ENCODE assay signal across 12 mouse cellular contexts in genomic region chr12:6638761-6639281, GRCm38 (mm10).
A peak's percentile ranks its signal among the peaks of the same experiment; 100 is the strongest.
DNase-seq lines count a peak whose midpoint lies in the region; ATAC-seq and TF ChIP-seq lines count a peak whose summit lies in the region.
"Had no signal": no experiment of that assay in that cellular context is flagged by ENCODE, and none has a peak within 500 bp of the region (broad histone marks: within the 10 kb centered on the region; RNA-seq: fewer than 3 reads in every experiment).

No protein-coding gene starts in this region.

- 59% methylated on average over 7 of the region's 7 CpGs for WGBS in forebrain, embryonic 13.5 days
- 88% methylated on average over 7 of the region's 7 CpGs for WGBS in forebrain, embryonic 10.5 days
- 62% methylated on average over 7 of the region's 7 CpGs for WGBS in lung, adult 2 months
- WGBS in liver, embryonic 12.5 days (ENCODE audit: insufficient replicate concordance), result 59% methylated on average over 7 of the region's 7 CpGs

- H3K27ac ChIP-seq in forebrain, embryonic 13.5 days, result peak overlapping the region; percentile 79; the same call in 1 of the 2 replicates
- no peak overlapping the region for H3K27ac ChIP-seq in forebrain, embryonic 10.5 days
- no peak overlapping the region for H3K27ac ChIP-seq in liver, embryonic 12.5 days
- H3K27ac ChIP-seq: heart, embryonic 15.5 days; limb, embryonic 10.5 days had no signal

- H3K27me3 ChIP-seq in forebrain, embryonic 13.5 days, result no peaks in the 10 kb centered on the region
- no peaks in the 10 kb centered on the region for H3K27me3 ChIP-seq in forebrain, embryonic 10.5 days (ENCODE audit: poor library complexity, severe bottlenecking)
- no peaks in the 10 kb centered on the region for H3K27me3 ChIP-seq in liver, embryonic 12.5 days (replicated peaks)
- H3K27me3 ChIP-seq: heart, embryonic 15.5 days had no signal

- H3K4me2 ChIP-seq in forebrain, embryonic 13.5 days, result no peak overlapping the region
- H3K4me2 ChIP-seq in liver, embryonic 12.5 days, result no peak overlapping the region
- H3K4me2 ChIP-seq: heart, embryonic 15.5 days had no signal

- no peak overlapping the region for H3K4me3 ChIP-seq in forebrain, embryonic 13.5 days
- no peak overlapping the region for H3K4me3 ChIP-seq in forebrain, embryonic 10.5 days
- no peak overlapping the region for H3K4me3 ChIP-seq in lung, adult 2 months (replicated peaks; ENCODE audit: extremely low read depth, low read depth, low read length)
- no peak overlapping the region for H3K4me3 ChIP-seq in liver, embryonic 12.5 days
- H3K4me3 ChIP-seq: heart, embryonic 15.5 days; limb, embryonic 10.5 days had no signal

- no peak for TF ChIP-seq CTCF in lung, adult 2 months (IDR thresholded peaks at IDR 0.05; ENCODE audit: insufficient read depth, low read length)

- no peaks in the 10 kb centered on the region for H3K36me3 ChIP-seq in forebrain, embryonic 13.5 days (ENCODE audit: poor library complexity, severe bottlenecking)
- no peaks in the 10 kb centered on the region for H3K36me3 ChIP-seq in forebrain, embryonic 10.5 days (replicated peaks)
- H3K36me3 ChIP-seq in liver, embryonic 12.5 days, result no peaks in the 10 kb centered on the region
- H3K36me3 ChIP-seq: heart, embryonic 15.5 days; limb, embryonic 10.5 days had no signal

- TF ChIP-seq POLR2A in lung, adult 2 months (IDR thresholded peaks at IDR 0.05; ENCODE audit: borderline replicate concordance, extremely low read depth, low read depth, low read length), result no peak

- no peak for DNase-seq in forebrain, embryonic 10.5 days (ENCODE audit: extremely low spot score, low spot score)
- DNase-seq in frontal cortex, postnatal 25 days (ENCODE audit: low spot score in 2 of 2), result peak; percentile 44 to 52
- peak; percentile 78 to 84 for DNase-seq in left cerebral cortex, adult 18-20 months (ENCODE audit: low spot score in 2 of 2)
- DNase-seq in right cerebral cortex, postnatal 25 days, result peak; percentile 82
- DNase-seq in lung, adult 2 months, result no peak
- DNase-seq: lung, adult 18-20 months had no signal

- H3K4me1 ChIP-seq in forebrain, embryonic 13.5 days, result no peaks in the 10 kb centered on the region
- H3K4me1 ChIP-seq in forebrain, embryonic 10.5 days, result no peaks in the 10 kb centered on the region
- H3K4me1 ChIP-seq in lung, adult 2 months (ENCODE audit: control insufficient read depth, insufficient read depth, low read length), result no peaks in the 10 kb centered on the region
- H3K4me1 ChIP-seq in liver, embryonic 12.5 days, result no peaks in the 10 kb centered on the region
- H3K4me1 ChIP-seq: heart, embryonic 15.5 days; limb, embryonic 10.5 days had no signal

- H3K9ac ChIP-seq in forebrain, embryonic 13.5 days, result no peak overlapping the region
- H3K9ac ChIP-seq in liver, embryonic 12.5 days, result no peak overlapping the region
- H3K9ac ChIP-seq: heart, embryonic 15.5 days had no signal

- no peaks in the 10 kb centered on the region for H3K9me3 ChIP-seq in forebrain, embryonic 13.5 days (replicated peaks)
- no peaks in the 10 kb centered on the region for H3K9me3 ChIP-seq in forebrain, embryonic 10.5 days
- no peaks in the 10 kb centered on the region; the same call in 1 of the 2 replicates for H3K9me3 ChIP-seq in liver, embryonic 12.5 days (replicated peaks)
- H3K9me3 ChIP-seq: heart, embryonic 15.5 days; limb, embryonic 10.5 days had no signal

- ATAC-seq in forebrain, embryonic 13.5 days, result peak; percentile 93
- ATAC-seq in liver, embryonic 12.5 days, result no peak
- ATAC-seq in monocyte, adult 5-6 weeks (replicated peaks; ENCODE audit: insufficient number of reproducible peaks, low FRiP score, low TSS enrichment, poor library complexity, severe bottlenecking), result no peak
- ATAC-seq: inflammation-experienced regulatory T-cells, adult 6 months had no signal

Comparison
In these comparisons a context has a peak if more than half of its experiments do, and no peak if none do; other contexts are left out.
1. DNase-seq: peak in frontal cortex, postnatal 25 days (2 of 2), left cerebral cortex, adult 18-20 months (2 of 2) and right cerebral cortex, postnatal 25 days (single experiment); none in forebrain, embryonic 10.5 days (single experiment) and lung, adult 2 months (single experiment).